Mouse (Mus musculus): ENCODE measurements around the gene Emilin1.

Emilin1 gene

GRCm38 (mm10) chr5:30908426-30909299 is 4.5 kb upstream of the Emilin1 start:
- peak in 1 of 2 experiments; percentile 53 for DNase-seq

GRCm38 (mm10) chr5:30909300-30909659 is 3.9 kb upstream of the Emilin1 start:
- peak; percentile 84 to 91 for DNase-seq

GRCm38 (mm10) chr5:30909863-30910262 is 3.3 kb upstream of the Emilin1 start:
- DNase-seq, result no peak

GRCm38 (mm10) chr5:30910481-30910880 is 2.7 kb upstream of the Emilin1 start:
- DNase-seq, result no peak

GRCm38 (mm10) chr5:30912156-30912555 is 1.0 kb upstream of the Emilin1 start:
- DNase-seq, result peak in 1 of 2 experiments; percentile 30

GRCm38 (mm10) chr5:30914101-30914635 is 966 bp downstream of the Emilin1 start:
- DNase-seq, result peak in 1 of 2 experiments; percentile 12

GRCm38 (mm10) chr5:30914849-30915248 is 1.6 kb downstream of the Emilin1 start:
- no peak for DNase-seq

- DNase-seq, result no peak
Observed at GRCm38 (mm10) chr5:30915456-30915855, 2.3 kb downstream of the Emilin1 start.

- peak; percentile 91 to 98 for DNase-seq
Observed at GRCm38 (mm10) chr5:30915974-30916433, 2.8 kb downstream of the Emilin1 start.

- no peak for DNase-seq
Observed at GRCm38 (mm10) chr5:30916841-30917240, 3.6 kb downstream of the Emilin1 start.

GRCm38 (mm10) chr5:30917348-30917747 is 4.1 kb downstream of the Emilin1 start:
- no peak for DNase-seq

- DNase-seq, result no peak
Observed at GRCm38 (mm10) chr5:30917891-30918670, 4.9 kb downstream of the Emilin1 start.

GRCm38 (mm10) chr5:30918691-30919090 is 5.5 kb downstream of the Emilin1 start:
- DNase-seq, result no peak

- no peak for DNase-seq
Observed at GRCm38 (mm10) chr5:30919831-30920614, 6.8 kb downstream of the Emilin1 start.

- peak; percentile 57 to 64 for DNase-seq
Observed at GRCm38 (mm10) chr5:30920621-30921020, 7.4 kb downstream of the Emilin1 start.

- peak; percentile 93 to 98 for DNase-seq
Observed at GRCm38 (mm10) chr5:30921256-30922033, 8.2 kb downstream of the Emilin1 start, which contains the start of gene Khk. Gene Khk (plus strand): TSS chr5:30921431.

- DNase-seq, result peak in 1 of 2 experiments; percentile 39
Observed at GRCm38 (mm10) chr5:30922581-30923041, 9.4 kb downstream of the Emilin1 start.

GRCm38 (mm10) chr5:30923119-30923518 is 9.9 kb downstream of the Emilin1 start:
- no peak for DNase-seq

- DNase-seq, result peak in 1 of 2 experiments; percentile 56
Observed at GRCm38 (mm10) chr5:30924614-30925013, 11.4 kb downstream of the Emilin1 start.

- DNase-seq, result peak; percentile 84 to 93
Observed at GRCm38 (mm10) chr5:30925217-30925616, 12.0 kb downstream of the Emilin1 start.

GRCm38 (mm10) chr5:30926073-30926472 is 12.9 kb downstream of the Emilin1 start:
- peak; percentile 74 to 90 for DNase-seq

All from kidney, postnatal 36 days (tissue).